Mouse (Mus musculus): ENCODE results near the gene Chchd4.

The Chchd4 gene

GRCm38 (mm10) chr6:91472868-91473804 is at the start of gene Chchd4, which contains the start of gene Tmem43:
Chchd4 (minus strand) TSS chr6:91473546.
Tmem43 (plus strand) TSS chr6:91473703.
- peak; percentile 94 to 97 for DNase-seq (ENCODE audit: low spot score in 2 of 2)

- no peak for DNase-seq (ENCODE audit: low spot score in 2 of 2)
These were observed 49.5 kb upstream of the Chchd4 start for GRCm38 (mm10) chr6:91522816-91523215.

GRCm38 (mm10) chr6:91518454-91519020 is 45.2 kb upstream of the Chchd4 start:
- DNase-seq (ENCODE audit: low spot score in 2 of 2): no peak

GRCm38 (mm10) chr6:91515545-91516449 is 42.5 kb upstream of the Chchd4 start, which contains the start of the genes Xpc and Lsm3:
Xpc (minus strand) TSS chr6:91515888.
Lsm3 (plus strand) TSS chr6:91515928.
- DNase-seq (ENCODE audit: low spot score in 2 of 2): peak; percentile 96 to 99

- no peak for DNase-seq (ENCODE audit: low spot score in 2 of 2)
These were observed 41.5 kb upstream of the Chchd4 start for GRCm38 (mm10) chr6:91514737-91515362.

- no peak for DNase-seq (ENCODE audit: low spot score in 2 of 2)
These were observed 40.8 kb upstream of the Chchd4 start for GRCm38 (mm10) chr6:91514135-91514534.

GRCm38 (mm10) chr6:91510211-91510610 is 36.9 kb upstream of the Chchd4 start:
- no peak for DNase-seq (ENCODE audit: low spot score in 2 of 2)

GRCm38 (mm10) chr6:91509326-91509725 is 36.0 kb upstream of the Chchd4 start:
- DNase-seq (ENCODE audit: low spot score in 2 of 2): peak; percentile 58 to 73

GRCm38 (mm10) chr6:91508041-91508440 is 34.7 kb upstream of the Chchd4 start:
- no peak for DNase-seq (ENCODE audit: low spot score in 2 of 2)

- DNase-seq (ENCODE audit: low spot score in 2 of 2): no peak
These were observed 32.7 kb upstream of the Chchd4 start for GRCm38 (mm10) chr6:91506036-91506435.

- DNase-seq (ENCODE audit: low spot score in 2 of 2): no peak
These were observed 30.0 kb upstream of the Chchd4 start for GRCm38 (mm10) chr6:91503302-91503701.

GRCm38 (mm10) chr6:91494526-91494925 is 21.2 kb upstream of the Chchd4 start:
- DNase-seq (ENCODE audit: low spot score in 2 of 2): no peak

GRCm38 (mm10) chr6:91493053-91493452 is 19.7 kb upstream of the Chchd4 start:
- DNase-seq (ENCODE audit: low spot score in 2 of 2): no peak

- no peak for DNase-seq (ENCODE audit: low spot score in 2 of 2)
These were observed 17.7 kb upstream of the Chchd4 start for GRCm38 (mm10) chr6:91491004-91491403.

GRCm38 (mm10) chr6:91489872-91490271 is 16.5 kb upstream of the Chchd4 start:
- no peak for DNase-seq (ENCODE audit: low spot score in 2 of 2)

GRCm38 (mm10) chr6:91488496-91489212 is 15.3 kb upstream of the Chchd4 start:
- no peak for DNase-seq (ENCODE audit: low spot score in 2 of 2)

GRCm38 (mm10) chr6:91486736-91487453 is 13.5 kb upstream of the Chchd4 start:
- no peak for DNase-seq (ENCODE audit: low spot score in 2 of 2)

- no peak for DNase-seq (ENCODE audit: low spot score in 2 of 2)
These were observed 10.0 kb upstream of the Chchd4 start for GRCm38 (mm10) chr6:91483371-91483770.

- DNase-seq (ENCODE audit: low spot score in 2 of 2): no peak
These were observed 3.2 kb upstream of the Chchd4 start for GRCm38 (mm10) chr6:91476541-91476940.

All from spleen, postnatal 14 days (tissue).